Mouse (Mus musculus) heart, adult 9 months (tissue): ENCODE measurements around the gene Ankzf1.

Source experiments
- DNase-seq, 2 experiments: peaks; one replicate each; pipeline ENCODE4 v3.0.0; 2022; ENCODE audit warnings: low spot score in 2 of 2

The Ankzf1 gene

DNA sequence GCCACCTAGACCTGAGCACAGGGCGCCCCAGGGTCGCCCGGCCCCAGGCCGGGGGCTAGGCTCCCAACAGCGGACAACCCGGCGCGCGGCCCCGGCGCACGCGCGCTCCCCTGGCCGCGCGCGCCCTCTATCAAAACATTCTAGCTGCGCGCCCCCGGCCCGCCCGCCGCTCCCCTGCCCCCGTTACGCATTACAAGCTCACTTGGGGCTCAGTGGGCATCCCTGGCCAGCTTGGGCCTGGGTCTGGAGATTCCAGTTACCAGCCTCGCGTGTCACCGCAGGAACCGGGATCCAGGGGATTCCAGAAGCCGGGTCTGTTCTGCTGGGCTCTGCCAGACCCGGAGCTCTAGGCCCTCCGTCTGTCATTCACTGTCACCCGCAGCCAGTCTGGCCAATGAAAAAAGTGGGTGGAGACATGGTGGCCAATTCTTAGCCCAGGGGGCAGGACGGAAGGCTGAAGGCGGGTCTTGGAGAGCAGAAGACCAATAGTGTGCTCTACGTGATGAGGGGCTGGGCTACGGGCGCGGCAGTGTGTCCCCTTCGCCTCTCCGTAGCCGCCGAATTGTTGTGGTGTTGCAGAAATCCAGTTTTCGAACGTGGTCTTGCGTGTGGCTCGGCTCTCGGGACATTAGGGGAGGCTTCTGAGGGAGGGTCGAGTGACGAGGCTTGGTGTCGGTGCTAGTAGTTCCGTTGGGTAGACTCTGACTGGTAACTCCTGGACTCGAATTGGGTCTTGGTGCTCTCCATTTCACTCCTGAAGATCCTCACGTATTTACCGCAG lies at the start of gene Ankzf1, which contains the start of gene Atg9a:
Gene Ankzf1 (plus strand): TSS at position 530 of the 781 bp plus-strand sequence.
Gene Atg9a (minus strand): TSS at position 575 of the 781 bp plus-strand sequence.
- peak; percentile 98 to 99 for DNase-seq

DNA sequence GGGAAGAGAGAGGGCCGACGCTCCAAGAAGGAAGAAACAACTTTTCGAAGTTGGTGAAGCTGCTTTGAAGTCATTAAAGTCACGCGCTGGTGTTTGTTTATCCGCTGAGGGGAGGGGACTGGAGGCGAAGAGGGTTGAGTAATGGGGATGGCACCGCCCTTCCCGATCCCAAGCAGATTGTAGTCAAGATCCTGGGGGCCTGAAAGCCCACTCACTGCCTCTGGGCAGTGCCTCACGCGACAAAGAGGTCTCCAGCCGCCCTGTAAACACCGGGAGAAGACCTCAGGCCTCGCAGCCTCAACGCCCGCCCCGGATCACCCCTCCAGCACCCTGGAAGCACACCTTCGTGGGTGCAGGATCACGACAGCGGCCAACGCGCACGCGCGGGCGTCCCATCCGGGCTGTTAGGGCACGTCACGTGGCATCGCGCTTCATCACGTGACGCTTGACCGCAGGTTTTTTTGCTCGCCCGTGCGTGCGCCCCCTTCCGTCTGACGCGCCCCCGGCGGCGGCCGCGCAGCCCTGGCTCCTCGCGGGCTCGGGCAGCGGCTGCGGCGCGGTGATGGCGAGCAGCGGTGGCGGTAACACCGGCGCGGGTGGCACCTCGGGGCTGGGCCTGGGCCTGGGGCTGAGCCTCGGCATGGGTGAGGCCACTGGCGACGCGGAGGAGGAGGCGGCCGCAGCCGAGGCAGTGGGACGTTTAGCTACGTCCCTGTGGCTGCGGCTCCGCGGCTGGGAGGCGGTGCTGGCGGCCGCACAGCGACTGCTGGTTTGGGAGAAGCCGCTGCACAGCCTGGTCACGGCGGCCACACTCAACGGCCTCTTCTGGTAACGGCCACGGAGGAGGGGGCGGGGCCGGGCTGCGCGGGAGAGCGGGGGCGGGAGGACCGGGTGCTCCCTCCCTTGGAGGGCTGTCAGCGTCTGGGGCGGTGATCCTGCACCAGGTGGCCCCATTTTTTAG lies 49.4 kb upstream of the Ankzf1 start, which contains the start of the genes Cnppd1 and Retreg2:
Gene Cnppd1 (minus strand): TSS at position 411 of the 961 bp plus-strand sequence.
Gene Retreg2 (plus strand): TSS at position 478 of the 961 bp plus-strand sequence.
- DNase-seq: peak; percentile 96 to 97

DNA sequence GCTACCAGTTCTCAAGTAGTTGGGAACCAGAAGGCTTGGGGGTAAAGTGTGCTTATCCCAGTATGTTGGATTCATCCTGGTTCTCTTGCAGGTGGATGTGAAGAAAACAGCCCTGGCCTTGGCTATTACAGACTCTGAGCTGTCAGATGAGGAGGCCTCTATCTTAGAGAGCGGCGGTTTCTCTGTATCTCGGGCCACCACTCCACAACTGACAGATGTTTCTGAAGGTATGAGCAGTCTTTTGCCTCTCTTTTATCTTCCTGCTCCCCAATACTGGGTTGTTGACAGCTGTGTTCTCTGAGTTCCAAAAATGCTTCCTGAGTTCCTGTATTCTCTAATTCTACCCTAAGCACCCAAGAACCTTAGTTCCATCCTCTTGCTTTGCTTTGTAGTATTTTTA lies 46.4 kb upstream of the Ankzf1 start:
- no peak for DNase-seq

DNA sequence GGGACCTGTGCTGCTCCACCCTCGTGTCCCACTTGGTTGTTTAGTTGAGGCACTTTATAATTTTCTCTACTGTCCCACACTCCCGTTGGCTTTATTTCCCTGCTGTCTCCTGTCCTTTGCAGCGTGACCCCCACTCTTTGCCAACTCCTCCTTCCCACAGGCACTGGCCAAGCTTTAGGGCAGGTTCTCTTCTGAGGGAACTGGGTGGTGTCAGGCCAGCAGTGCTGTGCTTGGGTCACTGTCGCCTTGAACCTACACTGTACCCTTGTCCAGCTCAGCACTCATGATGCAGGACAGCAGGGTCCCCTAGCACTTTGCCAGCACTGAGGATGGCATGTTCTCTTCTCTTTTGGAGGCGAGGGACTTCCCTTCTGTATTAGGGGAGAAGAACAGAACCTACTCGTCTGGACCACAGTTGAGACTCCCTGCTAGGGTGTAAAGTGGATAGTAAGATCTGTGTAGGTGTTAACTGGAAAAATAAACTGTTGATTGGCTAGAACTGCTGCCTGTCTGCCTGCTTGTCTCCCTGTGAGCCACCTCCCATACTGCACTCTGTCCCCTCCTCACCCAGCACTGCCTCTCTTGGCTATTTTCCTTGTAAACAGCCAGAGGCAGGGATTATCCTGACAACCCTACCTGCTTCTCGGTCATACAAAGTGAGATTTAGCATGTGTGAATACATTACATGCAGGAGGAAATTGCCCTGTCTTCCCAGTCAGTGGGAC lies 44.4 kb upstream of the Ankzf1 start:
- no peak for DNase-seq

DNA sequence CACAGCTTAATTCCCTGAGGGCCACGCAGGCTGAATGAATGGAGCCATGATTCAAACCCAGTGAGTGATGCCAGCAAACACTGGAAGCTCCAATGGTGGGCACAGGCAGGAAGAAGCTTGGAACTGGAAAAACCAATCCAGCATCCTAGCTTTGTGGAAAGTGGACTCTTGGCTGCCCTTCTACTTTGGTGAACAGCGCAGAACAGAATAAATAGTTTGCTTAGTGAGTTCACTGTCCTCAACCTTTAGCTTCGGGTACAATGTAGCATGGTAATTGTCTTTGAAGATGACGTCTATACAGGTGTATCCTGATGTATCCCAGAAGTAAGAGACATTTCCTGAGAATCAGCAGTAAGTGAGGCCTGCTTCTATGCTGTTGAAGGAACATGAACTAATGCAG lies 43.2 kb upstream of the Ankzf1 start:
- no peak for DNase-seq

DNA sequence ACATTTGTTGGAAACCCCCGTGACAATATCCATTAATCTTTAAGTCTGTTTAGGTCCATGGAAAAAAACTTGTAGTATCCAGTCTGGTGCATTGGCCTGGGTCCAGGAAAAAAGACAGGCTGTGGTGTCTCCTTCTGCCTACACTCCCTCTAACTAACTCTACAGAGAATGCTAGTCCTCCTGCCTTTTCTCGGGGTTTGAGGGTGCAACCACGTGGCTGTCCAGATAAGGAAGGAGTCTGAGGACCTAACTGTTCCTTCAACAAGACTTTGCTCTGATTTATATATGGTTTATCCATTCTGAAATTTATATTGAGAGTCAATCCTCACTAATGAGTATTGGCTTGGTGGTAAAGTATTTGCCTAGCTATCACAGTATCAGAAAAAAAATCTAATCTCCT lies 36.1 kb upstream of the Ankzf1 start:
- DNase-seq: no peak

DNA sequence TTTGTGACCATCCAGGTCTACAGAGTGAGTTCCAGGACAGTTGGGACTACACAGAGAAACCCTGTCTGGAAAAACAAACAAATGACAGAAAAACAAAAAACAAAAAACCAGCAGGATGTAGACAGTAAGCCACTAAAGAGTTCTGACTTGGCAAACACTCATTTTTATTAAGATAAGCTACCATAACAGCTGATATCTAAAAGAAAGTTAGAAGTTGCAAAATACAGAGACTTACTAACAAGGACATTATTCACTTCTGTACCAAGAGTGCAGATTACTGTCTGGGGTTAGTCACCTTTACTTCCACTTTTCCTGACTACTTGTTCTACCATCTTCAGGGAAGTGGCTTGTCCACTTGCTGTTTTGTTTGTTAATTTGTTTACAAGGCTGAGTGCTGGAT lies 33.0 kb upstream of the Ankzf1 start:
- no peak for DNase-seq

DNA sequence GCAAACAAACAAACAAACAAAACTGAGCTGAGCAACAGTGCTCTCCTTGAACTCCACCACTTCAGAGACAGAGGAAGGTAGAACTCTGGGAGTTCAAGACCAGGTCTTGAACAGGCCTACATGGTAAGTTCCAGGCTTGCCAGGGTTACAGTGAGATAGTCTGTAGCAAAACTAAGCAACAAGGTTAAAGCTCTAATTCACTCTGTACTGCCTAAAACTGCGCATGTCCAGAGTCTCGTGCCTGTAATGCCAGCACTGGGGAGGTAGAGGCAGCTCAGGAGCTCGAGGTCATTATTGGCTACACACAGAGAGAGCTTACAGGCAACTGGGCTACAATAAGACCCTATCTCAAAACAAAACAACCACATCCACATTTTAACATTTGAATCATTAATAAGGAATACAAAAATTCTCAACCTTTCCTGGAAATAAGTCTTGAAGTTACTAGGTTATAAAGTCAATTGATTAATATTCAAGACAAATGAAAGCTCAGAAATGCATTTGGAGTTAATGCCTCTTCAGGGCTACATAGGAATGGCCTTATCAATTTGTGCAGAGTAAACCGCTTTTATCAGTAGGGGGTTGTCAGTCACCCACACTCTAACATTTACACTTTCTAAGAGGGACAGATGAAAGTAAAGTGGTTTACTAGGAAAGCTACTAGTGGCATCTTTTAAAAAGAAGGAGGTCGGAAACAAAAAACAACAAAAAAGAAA lies 32.3 kb upstream of the Ankzf1 start:
- DNase-seq: no peak

DNA sequence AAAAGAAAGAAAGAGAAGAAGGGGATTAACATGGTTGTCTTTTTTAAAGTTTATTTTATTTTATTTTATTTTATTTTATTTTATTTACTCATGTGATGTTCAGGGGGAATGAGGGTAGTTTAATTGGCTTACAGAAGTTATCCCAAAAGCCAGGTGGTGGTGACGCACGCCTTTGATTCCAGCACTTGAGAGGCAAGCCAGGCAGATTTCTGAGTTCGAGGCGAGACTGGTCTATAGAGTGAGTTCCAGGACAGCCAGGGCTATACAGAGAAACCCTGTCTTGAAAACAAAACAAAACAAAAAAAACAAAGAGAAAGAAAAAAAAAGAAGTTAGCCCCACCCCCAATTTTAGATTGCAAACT lies 31.7 kb upstream of the Ankzf1 start:
- no peak for DNase-seq

DNA sequence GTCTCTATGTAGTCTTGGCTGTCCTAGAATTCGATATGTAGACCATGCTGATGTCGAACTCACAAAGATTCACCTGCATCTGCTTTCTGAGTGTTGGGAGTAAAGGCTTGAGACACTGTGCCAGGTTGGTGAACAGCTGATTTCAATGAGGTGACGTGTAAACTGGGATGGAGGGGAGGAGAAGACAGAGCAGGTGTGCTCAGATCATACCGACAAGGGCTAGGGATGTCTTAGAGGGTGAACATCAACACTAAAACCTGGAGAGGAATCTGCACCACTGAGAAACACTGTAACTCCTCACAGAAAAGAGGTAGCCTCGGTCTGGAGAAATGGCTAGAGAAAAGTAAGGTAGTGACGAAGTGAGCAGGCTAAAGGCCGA lies 23.9 kb upstream of the Ankzf1 start:
- no peak for DNase-seq

DNA sequence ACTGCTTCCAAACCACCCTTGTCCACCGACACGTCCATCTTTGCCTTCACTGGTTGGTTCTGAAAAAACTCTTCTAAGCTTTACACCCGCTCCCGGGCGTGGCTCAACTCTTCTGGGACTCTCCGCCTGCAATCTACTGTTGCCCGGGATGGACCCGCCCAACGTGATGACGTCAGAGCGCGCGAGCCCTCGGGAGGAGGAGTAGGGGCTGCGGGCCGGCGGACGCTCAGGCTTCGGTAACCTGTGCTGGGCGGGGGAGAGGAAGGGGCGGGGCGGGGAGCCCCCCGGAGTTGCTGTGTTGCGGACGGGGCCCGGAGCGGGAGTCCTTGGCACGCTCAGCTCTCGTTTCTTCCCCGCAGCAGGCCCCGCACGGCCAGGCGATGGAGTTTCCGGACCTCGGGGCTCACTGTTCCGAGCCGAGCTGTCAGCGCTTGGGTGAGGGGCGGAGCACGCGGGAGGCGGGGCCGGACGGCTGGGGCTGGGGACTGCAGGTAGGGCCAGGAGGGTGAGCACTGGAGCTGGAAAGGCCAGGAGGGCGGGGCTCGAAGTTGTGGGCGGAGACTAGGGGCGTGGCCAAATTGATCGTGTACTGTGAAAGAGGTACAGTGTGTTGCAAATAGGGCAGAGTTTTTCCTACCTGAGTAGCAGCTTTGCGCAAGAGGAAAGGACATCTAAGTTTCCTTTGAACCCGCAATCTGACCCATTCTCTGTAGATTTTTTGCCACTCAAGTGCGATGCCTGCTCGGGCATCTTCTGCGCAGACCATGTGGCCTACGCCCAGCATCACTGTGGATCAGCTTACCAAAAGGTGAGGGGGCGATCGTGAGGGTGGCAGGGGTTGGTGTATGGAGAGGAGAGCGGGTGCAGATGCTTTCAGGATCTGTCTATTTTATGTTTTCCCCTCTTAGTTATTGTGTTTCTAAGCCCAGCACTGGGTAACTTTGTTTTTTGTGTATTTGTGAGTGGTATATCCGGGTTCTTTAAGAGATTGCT lies 23.2 kb upstream of the Ankzf1 start, which contains the start of gene Zfand2b:
Gene Zfand2b (plus strand): TSS at position 175 of the 993 bp plus-strand sequence.
- peak; percentile 94 to 96 for DNase-seq

DNA sequence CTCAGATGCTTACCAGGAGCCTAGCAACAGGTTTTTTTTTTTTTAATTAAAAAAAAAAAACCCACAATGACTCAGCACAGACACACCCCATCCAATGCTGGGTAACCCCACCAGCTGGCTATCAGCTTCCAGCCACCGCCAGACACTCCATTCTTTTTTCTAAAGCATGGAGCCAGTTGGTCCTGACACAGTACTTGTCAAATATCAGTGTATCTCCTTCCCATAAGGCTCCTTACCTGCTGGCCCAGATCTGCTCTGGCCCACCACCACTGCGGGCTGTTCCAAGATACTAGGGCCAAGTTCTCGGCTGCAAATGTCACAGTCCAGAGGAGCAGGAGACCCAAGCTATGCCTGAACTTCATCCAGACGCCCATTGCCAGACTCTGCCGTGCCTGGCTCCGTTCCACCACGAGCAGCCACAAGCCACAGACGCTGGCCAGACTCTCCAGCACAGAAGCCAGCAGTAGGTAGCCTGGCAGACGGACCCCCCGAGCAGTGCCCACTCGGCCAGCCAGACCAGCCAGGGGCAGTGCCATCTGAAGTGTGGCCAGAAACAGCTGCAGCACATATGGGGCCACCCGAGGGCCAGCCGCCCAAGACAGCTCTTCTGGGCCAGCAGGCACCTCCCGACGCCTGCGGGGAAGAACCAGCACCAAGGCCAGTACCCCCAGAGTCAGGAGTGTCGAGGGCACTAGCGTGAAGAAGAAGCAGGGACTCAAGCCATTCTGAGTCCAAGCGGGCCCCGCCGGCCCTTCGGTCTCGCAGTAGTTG lies 12.4 kb upstream of the Ankzf1 start:
- DNase-seq: peak; percentile 31 to 36

DNA sequence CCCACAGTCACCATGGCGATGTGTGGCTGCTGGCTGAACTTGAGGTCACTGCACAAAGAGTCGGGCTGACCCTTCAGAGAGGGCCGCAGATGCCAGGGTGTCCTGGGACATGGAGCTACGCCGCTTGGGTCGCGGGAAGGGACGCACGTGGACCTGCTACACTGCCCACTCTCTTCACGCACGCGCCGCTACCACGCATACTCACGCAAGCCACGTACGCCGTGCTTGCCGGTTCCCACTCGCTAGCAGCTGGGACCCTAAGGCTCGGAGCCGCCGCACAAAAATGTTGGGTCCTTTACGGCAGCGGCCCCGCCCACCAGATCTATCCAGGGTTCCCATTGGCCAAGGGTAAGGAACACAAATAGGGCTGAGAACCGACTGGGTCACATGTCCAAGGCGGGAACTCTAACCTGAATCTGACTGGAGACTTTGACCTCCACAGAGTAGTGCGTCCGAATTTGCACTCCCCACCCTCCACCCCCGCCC lies 11.8 kb upstream of the Ankzf1 start, which contains the start of gene Abcb6:
Gene Abcb6 (minus strand): TSS at position 288 of the 486 bp plus-strand sequence.
- peak; percentile 91 to 92 for DNase-seq

DNA sequence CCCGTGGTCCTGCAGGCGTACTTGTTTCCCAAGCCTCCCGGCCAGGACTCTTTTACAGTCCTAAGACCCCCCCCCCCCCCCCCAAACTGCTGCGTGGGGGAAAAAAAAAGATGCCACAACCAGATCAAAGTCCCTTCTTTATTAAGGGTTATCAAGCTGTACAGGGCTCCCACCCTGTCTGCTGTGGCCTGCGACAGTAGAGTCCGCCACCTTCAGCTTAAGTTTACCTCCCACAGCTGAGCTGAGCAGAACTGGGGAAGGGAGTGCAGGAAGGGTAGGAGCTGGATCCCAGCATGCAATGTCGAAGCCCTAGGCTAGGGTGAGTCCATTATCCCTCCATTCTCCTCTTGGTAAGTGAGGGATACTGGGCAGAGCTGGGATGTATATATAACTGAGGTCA lies 11.2 kb upstream of the Ankzf1 start:
- DNase-seq: no peak

DNA sequence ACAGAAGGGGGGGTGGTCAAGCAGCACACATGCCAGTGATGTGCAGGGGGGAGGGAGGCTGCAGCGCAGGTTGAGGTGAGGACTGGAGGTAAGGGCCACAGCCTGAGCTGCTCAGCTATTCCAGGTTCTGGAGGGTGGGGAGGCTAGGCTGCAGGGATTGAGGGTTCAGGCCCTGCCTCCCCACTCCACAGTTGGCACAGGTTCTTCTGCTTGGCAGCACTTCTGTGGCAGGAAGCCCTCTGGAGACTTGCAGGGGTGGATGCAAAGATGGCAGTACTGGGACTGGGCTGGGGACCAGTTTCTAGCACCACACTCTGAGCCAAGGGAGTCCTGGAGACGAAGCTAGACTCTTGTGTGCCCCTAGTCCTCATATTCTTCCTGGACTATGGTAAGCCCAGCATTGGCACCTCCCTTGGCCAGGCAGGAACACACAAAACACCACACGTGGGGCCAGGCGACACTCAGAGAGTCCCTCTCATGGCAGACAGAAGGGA lies 10.5 kb upstream of the Ankzf1 start:
- no peak for DNase-seq

DNA sequence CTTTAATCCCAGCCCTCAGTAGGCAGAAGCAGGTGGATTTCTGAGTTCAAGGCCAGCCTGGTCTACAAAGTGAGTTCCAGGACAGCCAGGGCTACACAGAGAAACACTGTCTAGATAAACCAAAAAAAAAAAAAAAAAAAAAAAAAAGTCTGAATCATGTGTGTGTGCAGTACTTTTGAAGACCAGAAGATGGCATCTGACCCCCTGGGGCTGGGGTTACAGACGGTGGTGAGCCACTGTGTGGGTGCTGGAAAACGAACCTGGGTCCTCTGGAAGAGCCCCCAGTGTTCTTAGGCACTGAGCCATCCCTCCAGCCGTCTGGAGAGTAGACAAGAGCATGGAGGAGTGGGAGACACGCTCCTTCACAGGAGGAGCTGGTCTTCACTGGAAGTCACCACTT lies 9.8 kb upstream of the Ankzf1 start:
- no peak for DNase-seq

DNA sequence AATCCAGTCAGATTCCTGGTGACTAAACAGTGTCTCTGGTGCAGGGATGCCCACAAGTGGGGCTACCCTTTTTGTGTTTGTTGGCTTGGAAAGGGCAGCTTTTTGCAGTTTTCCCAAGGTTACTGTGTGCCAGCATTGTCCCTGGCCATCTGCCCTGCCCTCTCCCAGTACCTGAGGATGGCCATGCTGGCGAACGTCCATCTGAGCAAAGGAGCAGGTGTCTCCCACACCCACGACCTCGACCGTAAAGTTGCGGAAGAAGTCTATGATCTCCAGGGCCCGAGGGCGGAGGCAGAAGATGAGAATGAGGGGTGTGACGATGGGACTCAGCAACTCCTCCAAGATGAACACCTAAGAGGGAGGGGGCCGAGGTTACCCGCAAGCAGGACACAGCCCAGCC lies 6.5 kb upstream of the Ankzf1 start:
- no peak for DNase-seq

DNA sequence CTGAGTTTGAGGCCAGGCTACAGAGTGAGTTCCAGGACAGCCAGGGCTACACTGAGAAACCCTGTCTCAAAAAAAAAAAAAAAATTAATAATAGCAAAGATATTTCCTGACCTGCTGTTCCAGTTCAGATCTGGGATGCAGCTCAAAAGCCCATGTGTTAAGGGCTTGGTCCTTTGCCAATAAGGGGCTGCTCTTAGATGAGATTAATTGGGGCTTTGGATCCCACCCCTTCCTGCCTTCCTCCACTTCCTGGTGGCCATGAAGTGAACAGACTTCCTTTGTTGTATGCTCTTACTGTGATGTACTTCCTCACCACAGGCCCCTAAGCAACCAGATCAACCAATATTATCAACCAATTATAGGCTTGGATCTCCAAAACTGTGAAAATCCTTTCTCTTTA lies 4.8 kb upstream of the Ankzf1 start:
- DNase-seq: no peak
